Mouse (Mus musculus) lung, postnatal 36 days (tissue): Measurements from ENCODE around the gene Olfr792.

Source experiments
- DNase-seq: peaks from one replicate; pipeline ENCODE4 v3.0.0; 2022; ENCODE audit warnings: mixed read lengths

Gene Olfr792

DNA sequence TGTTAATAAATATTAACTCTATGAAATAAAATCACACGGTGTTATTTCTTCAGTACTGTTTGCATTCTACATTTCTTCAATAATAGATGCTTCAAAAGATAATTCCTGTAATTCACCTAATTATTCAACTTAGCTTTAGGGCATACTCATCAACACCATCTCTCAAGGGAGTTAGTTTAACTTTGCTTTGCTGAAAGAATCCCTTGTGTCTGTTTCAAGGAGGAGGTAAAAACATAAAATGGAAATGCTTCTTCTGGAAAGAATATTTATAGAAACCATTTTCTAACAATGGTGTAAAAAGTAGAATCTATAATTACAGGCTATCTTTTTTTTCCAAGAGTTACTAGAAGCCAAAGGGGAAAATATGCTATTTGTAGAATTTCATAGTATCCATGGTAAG lies at the start of gene Olfr792:
TSS of gene Olfr792 (plus strand) at position 301 of the 400 bp plus-strand sequence.
- DNase-seq: no peak

DNA sequence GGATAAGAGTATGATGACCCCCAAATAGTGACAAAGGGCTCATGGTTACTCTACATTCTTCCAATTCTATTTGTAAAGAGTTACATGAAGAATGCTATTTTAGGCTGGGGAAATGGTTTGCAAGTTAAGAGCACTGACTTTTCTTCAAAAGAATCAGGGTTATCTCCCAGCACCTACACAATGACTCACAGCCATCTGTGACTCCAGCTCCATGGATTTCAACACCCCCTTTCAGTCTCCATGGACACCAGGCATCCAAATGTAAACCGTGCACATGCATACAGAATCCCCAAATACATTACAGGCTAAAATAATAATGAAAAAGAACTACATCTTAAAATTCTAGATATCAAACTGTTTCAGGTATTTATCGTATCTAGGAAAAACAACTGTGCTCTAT lies 48.9 kb upstream of the Olfr792 start:
- no peak for DNase-seq

DNA sequence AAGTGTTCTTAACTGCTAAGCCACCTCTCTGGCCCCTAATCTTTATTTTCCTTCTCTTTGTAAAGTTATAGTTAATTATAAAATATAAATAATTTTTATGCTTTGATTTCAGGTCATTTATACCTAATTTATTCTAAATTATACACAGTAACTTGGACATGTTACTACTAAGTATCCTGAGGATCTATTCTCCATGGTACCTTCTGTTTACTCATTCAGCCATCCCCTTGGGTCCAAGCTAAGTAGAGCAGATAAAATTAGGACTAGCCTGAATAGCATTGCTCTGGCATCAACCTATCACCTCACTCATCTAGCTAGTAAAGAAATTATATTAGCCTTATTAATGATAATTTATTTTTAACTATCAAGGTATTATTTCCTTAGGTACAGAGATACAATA lies 40.8 kb upstream of the Olfr792 start, which contains the start of gene Olfr790:
TSS of gene Olfr790 (plus strand) at position 301 of the 400 bp plus-strand sequence.
- no peak for DNase-seq

DNA sequence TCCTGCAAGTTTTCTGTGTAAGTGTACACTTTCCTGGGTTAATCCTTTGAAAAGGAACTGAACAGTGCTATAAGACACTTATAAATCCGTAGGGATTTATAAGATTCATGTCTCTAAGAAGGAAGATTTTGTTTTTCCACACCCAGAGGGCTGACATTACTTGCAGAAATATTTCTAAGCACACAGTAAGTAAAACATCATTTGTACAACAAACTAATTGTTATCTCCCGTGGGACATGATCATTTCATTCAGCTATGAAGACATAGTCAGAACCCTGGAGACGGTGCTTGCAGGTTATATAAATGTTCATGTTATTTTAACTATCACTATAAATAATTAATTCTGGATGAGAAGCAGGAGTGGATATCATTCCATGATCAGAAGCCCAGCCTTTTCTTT lies 17.5 kb upstream of the Olfr792 start, which contains the start of gene Olfr791:
TSS of gene Olfr791 (plus strand) at position 301 of the 400 bp plus-strand sequence.
- DNase-seq: no peak

DNA sequence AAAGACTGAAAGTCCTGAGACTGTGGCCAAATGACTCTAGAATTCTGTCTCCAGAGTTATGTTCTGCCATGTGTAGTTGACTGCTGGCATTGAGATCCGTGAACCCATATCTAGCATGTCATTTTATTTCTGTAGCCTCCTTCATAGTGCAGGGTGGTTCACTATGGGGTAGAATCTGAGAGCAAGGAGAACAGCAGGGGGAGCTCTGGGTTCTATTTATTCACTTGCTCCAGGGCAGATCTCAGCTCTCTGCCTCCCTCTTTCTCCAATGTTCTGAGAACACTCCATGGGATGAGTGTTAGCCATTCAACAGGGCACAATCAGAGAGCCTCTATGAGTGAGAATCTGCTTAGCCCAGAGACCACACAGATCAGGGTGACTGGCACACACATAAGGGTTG lies 10.4 kb downstream of the Olfr792 start:
- no peak for DNase-seq

DNA sequence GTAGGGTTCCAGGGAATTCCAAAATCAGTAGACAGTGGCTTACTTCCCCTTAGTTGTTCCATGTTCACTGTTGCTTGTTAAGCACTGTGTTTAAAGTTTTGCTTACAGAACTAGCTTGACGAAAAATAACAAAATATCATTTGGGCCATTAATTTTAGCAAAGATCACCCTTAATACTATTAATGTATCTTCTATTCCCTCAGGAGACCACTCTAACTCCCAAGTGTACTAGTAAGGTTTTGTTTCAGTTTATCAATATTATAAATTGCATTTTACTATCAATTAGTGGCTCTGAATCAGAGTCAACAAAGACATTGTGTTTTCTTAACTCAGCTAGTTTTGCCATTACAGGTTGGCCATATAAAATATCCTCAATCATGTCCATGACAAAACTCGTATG lies 28.4 kb downstream of the Olfr792 start, which contains the start of gene Olfr794:
TSS of gene Olfr794 (plus strand) at position 301 of the 400 bp plus-strand sequence.
- no peak for DNase-seq

DNA sequence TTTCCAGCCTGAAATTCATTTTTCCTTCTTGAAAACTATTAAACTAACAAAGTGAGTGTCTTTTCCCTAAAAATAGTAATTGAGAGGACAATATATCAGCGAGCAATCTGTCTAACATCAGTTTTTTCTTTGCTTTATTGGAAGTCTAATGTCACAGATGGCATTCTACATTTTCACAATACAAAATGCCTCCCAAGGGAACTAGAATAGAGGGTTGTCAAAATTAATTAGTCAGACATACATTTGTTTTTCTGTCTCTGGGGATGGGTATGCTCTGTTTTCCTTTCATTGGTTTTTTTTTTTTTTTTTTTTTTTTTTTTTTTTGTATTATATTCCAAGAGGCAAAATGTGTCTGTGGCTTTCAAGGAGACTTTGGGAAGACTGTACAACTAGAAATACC lies 38.1 kb downstream of the Olfr792 start:
- DNase-seq: no peak
